Mouse (Mus musculus) olfactory bulb, adult 2 months (tissue): ENCODE data around the gene Sqor.

Experiments used
- CTCF ChIP-seq: fragments of 200-500 bp; IDR thresholded peaks from 2 replicates; pipeline ENCODE4 v1.5.1; 2012; ENCODE audit warnings: low read depth, mild to moderate bottlenecking, low read length, moderate library complexity; ENCODE audit not compliant: insufficient read depth
- POLR2A ChIP-seq: fragments of 200-500 bp; IDR thresholded peaks from 2 replicates; pipeline ENCODE4 v1.6.1; 2012; ENCODE audit warnings: mild to moderate bottlenecking, low read depth, low read length, moderate library complexity; ENCODE audit not compliant: insufficient read depth

GRCm38 (mm10) chr2:122806040-122806439 is 41.0 kb downstream of the Sqor start:
- TF ChIP-seq CTCF, result no peak
- TF ChIP-seq POLR2A, result no peak
